ENCODE assay signal across 21 mouse cellular contexts in the genomic region with DNA sequence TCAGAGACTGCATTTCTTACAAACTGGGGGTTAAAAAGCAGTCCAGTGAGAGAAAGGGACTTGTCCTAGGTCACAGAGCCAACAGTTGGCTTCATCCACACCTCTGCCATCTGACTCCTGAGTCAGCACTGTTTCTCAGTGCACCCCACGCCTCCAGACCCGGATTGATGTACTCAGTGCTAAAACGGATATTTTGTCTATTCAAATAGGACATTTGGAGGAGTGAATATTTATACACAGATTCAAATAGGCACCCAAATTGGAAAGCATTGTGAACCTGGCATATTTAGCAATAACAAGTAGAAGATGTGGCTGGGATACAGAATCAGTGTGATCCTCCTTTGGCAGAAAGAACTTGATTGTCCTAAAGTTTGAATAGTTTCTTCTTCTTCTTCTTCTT.
DNase-seq lines count a peak whose midpoint lies in the region; ATAC-seq and TF ChIP-seq lines count a peak whose summit lies in the region.
"Had no signal": no experiment of that assay in that cellular context is flagged by ENCODE, and none has a peak within 500 bp of the region (broad histone marks: within the 10 kb centered on the region; RNA-seq: fewer than 3 reads in every experiment).

No protein-coding gene starts in this region.

- H3K9ac ChIP-seq in forebrain, embryonic 15.5 days (replicated peaks) = no peak overlapping the region
- H3K9ac ChIP-seq: embryonic facial prominence, embryonic 12.5 days; forebrain, postnatal 0 days; heart, embryonic 13.5 days; hindbrain, embryonic 15.5 days had no signal

- H3K9me3 ChIP-seq in forebrain, embryonic 15.5 days = no peaks in the 10 kb centered on the region
- H3K9me3 ChIP-seq: embryonic facial prominence, embryonic 12.5 days; heart, embryonic 13.5 days; hindbrain, embryonic 15.5 days had no signal

- TF ChIP-seq CTCF in cerebellum, adult 2 months (IDR thresholded peaks at IDR 0.05; ENCODE audit: borderline replicate concordance, insufficient read depth, low read depth, low read length) = no peak

- H3K4me3 ChIP-seq in cerebellum, adult 2 months (replicated peaks; ENCODE audit: insufficient read depth, low read depth, low read length) = no peak overlapping the region
- H3K4me3 ChIP-seq in forebrain, embryonic 15.5 days = no peak overlapping the region
- H3K4me3 ChIP-seq: embryonic facial prominence, embryonic 12.5 days; heart, embryonic 13.5 days; hindbrain, embryonic 15.5 days had no signal

- H3K27me3 ChIP-seq in cerebellum, adult 2 months (ENCODE audit: control insufficient read depth, insufficient read depth, low read length) = no peaks in the 10 kb centered on the region
- H3K27me3 ChIP-seq in forebrain, embryonic 15.5 days = no peaks in the 10 kb centered on the region
- H3K27me3 ChIP-seq: embryonic facial prominence, embryonic 12.5 days; heart, embryonic 13.5 days; hindbrain, embryonic 15.5 days had no signal

- WGBS in cerebellum, adult 2 months = 68% methylated on average over 3 of the region's 3 CpGs
- WGBS in forebrain, embryonic 15.5 days = 83% methylated on average over 3 of the region's 3 CpGs

- H3K27ac ChIP-seq in cerebellum, adult 2 months (ENCODE audit: insufficient read depth, low read length) = no peak overlapping the region
- H3K27ac ChIP-seq in forebrain, embryonic 15.5 days (replicated peaks) = no peak overlapping the region
- H3K27ac ChIP-seq: embryonic facial prominence, embryonic 12.5 days; heart, embryonic 13.5 days; hindbrain, embryonic 15.5 days had no signal

- DNase-seq in frontal cortex, postnatal 14 days (ENCODE audit: low spot score in 2 of 2) = no peak
- peak; percentile 25 to 70 for DNase-seq in layer of hippocampus, adult 18-20 months (ENCODE audit: low spot score in 2 of 2)
- DNase-seq in layer of hippocampus, postnatal 25 days (ENCODE audit: extremely low spot score in 1 of 2, low spot score in 1 of 2) = no peak
- DNase-seq in layer of hippocampus, adult 9-10 months (ENCODE audit: low spot score) = peak; percentile 29
- no peak for DNase-seq in cerebellum, adult 2 months
- DNase-seq: adrenal gland, adult 8-10 months; adrenal gland, postnatal 36 days; B cell, adult 2 months; cerebellum, adult 11 months; cerebellum, adult 9-10 months; cerebellum, postnatal 25 days; forebrain, postnatal 0 days; gastrocnemius, postnatal 14 days; heart, postnatal 36 days had no signal

- no peak overlapping the region for H3K4me2 ChIP-seq in forebrain, embryonic 15.5 days (replicated peaks)
- H3K4me2 ChIP-seq: embryonic facial prominence, embryonic 12.5 days; heart, embryonic 13.5 days; hindbrain, embryonic 15.5 days had no signal

- no peaks in the 10 kb centered on the region for H3K36me3 ChIP-seq in forebrain, embryonic 15.5 days
- H3K36me3 ChIP-seq: embryonic facial prominence, embryonic 12.5 days; G1E; heart, embryonic 13.5 days; hindbrain, embryonic 15.5 days had no signal

- TF ChIP-seq POLR2A in cerebellum, adult 2 months (IDR thresholded peaks at IDR 0.05; ENCODE audit: borderline replicate concordance, insufficient read depth, low read length) = no peak

- peak; percentile 72 for ATAC-seq in frontal cortex, adult (ENCODE audit: low TSS enrichment)
- no peak for ATAC-seq in forebrain, embryonic 15.5 days (replicated peaks)
- ATAC-seq: CD4-positive, CD25-positive, alpha-beta regulatory T cell, adult 4 months; forebrain, postnatal 0 days had no signal

- no peaks in the 10 kb centered on the region for H3K4me1 ChIP-seq in cerebellum, adult 2 months (ENCODE audit: control insufficient read depth, insufficient read depth, low read length)
- no peaks in the 10 kb centered on the region for H3K4me1 ChIP-seq in forebrain, embryonic 15.5 days
- H3K4me1 ChIP-seq: embryonic facial prominence, embryonic 12.5 days; heart, embryonic 13.5 days; hindbrain, embryonic 15.5 days had no signal

Comparison
In these comparisons a context has a peak if more than half of its experiments do, and no peak if none do; other contexts are left out.
1. DNase-seq: peak in layer of hippocampus, adult 18-20 months (2 of 2) and layer of hippocampus, adult 9-10 months (single experiment); none in frontal cortex, postnatal 14 days (0 of 2), layer of hippocampus, postnatal 25 days (0 of 2) and cerebellum, adult 2 months (0 of 2).